Mouse (Mus musculus): ENCODE data around the gene Tnfsf13.

DNA sequence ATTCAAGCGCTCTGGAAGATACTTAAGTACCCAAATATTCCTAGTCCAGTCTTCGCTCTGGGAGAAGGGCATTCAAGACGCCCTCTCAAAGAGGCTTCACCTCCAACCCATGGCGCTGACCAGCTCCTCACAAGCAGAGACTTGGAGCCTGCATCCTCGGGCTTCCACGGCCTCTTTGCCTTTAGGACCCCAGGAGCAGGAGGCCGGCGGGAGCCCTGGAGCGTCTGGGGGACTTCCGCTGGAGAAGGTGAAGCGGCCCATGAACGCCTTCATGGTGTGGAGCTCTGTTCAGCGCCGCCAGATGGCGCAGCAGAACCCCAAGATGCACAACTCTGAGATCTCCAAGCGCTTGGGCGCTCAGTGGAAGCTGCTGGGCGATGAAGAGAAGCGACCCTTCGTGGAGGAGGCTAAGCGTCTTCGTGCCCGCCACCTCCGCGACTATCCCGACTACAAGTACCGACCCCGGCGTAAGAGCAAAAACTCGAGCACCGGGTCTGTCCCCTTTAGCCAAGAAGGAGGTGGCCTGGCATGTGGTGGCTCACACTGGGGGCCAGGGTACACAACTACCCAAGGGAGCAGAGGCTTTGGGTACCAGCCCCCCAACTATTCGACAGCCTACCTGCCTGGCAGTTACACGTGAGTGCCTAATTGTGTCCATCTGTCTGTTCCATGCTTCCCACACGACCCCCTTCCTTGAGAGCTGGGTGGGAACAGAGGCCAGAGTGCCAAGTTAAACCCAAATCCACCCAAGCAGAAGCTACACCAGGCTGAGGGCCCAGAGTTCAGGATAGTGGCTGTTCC, 30.1 kb downstream of the Tnfsf13 start, which contains the start of gene Sox15:
- TF ChIP-seq CTCF (IDR thresholded peaks at IDR 0.05; ENCODE audit: borderline replicate concordance, insufficient read depth, low read length) (peak; percentile 80), POLR2A (IDR thresholded peaks at IDR 0.05; ENCODE audit: low read depth, low read length) (no peak)

All from embryonic fibroblast, embryonic 13.5 days (primary cell).